Mouse (Mus musculus) heart, adult 2 months (tissue): ENCODE measurements around the gene Arid5a.

ENCODE experiments used
- CTCF ChIP-seq: fragments of 200-600 bp; IDR thresholded peaks from 2 replicates; pipeline ENCODE4 v1.8.1; 2022; ENCODE audit warnings: antibody characterized with exemption, mild to moderate bottlenecking, moderate library complexity
- POLR2A ChIP-seq: fragments of 200-500 bp; IDR thresholded peaks from 2 replicates; pipeline ENCODE4 v1.6.1; 2011; ENCODE audit warnings: mild to moderate bottlenecking, low read depth, low read length, control low read depth; ENCODE audit not compliant: insufficient read depth

GRCm38 (mm10) chr1:36298107-36298506 is 9.4 kb upstream of the Arid5a start:
- TF ChIP-seq CTCF (no peak), POLR2A (no peak)
